Mouse (Mus musculus): ENCODE results near the gene H2-Oa.

DNA sequence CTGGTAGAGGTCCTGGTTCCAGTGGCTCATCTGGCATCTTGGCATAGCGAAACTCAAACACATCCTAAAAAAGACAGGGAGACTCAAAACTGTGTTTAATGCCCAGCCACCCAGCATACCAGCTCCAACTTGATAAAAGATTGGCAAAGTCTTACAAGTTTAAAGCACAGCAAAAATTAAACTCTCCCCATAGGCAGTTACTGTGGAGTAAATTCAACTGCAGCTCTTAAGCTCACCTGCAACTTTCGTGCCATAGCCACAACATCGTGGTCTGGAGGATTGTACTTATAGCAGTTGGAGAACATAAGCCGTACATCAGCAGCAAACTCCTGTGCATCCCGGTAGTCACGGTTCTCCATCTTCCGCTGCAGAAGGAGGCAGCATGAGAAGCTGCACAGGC, 22.0 kb downstream of the H2-Oa start:
- TF ChIP-seq CTCF (IDR thresholded peaks at IDR 0.05; ENCODE audit: extremely low read depth, insufficient read depth, insufficient read length, insufficient replicate concordance) = no peak
- no peak for TF ChIP-seq POLR2A (IDR thresholded peaks at IDR 0.05; ENCODE audit: low read depth, low read length)
